Mouse (Mus musculus) heart, embryonic 16.5 days (tissue): ENCODE results near the gene Pias1. TPM values are rescaled to one million over a fixed set of nuclear protein-coding genes. Genes with fewer than 3 reads are reported as not detected.

Experiments used
- ATAC-seq: fragments of 200-750 bp; cut with Nextera tagmentation; replicated peaks from 2 replicates; pipeline ENCODE4 v1.8.0; 2017; ENCODE audit warnings: moderate number of reproducible peaks; ENCODE audit not compliant: insufficient read depth, low FRiP score; ENCODE audit errors: extremely low read depth
- H3K27ac ChIP-seq: fragments of 300-500 bp; sonication (generic); 2 replicates; pipeline ENCODE4 v1.5.1; 2014; ENCODE audit warnings: mild to moderate bottlenecking, low read length, control low read depth, moderate library complexity
- H3K27me3 ChIP-seq: fragments of 300-500 bp; sonication (generic); 2 replicates; pipeline ENCODE4 v1.6.1; 2014; ENCODE audit warnings: low read length, mixed read lengths; ENCODE audit not compliant: control insufficient read depth, insufficient read depth
- H3K36me3 ChIP-seq: fragments of 300-500 bp; sonication (generic); 2 replicates; pipeline ENCODE4 v1.6.1; 2014; ENCODE audit not compliant: control insufficient read depth, insufficient read depth
- H3K4me1 ChIP-seq: fragments of 300-500 bp; sonication (generic); 2 replicates; pipeline ENCODE4 v1.6.1; 2014; ENCODE audit warnings: low read length, mixed read lengths; ENCODE audit not compliant: control insufficient read depth, insufficient read depth
- H3K4me2 ChIP-seq: fragments of 300-500 bp; sonication (generic); 2 replicates; pipeline ENCODE4 v1.6.1; 2014; ENCODE audit warnings: low read depth, mild to moderate bottlenecking, control low read depth, low read length
- H3K4me3 ChIP-seq: fragments of 300-500 bp; sonication (generic); 2 replicates; pipeline ENCODE4 v1.5.1; 2014; ENCODE audit warnings: mild to moderate bottlenecking, control low read depth, low read length
- H3K9ac ChIP-seq: fragments of 300-500 bp; sonication (generic); 2 replicates; pipeline ENCODE4 v1.6.1; 2014; ENCODE audit warnings: low read length, control low read depth
- H3K9me3 ChIP-seq: fragments of 300-500 bp; sonication (generic); replicated peaks from 2 replicates; pipeline ENCODE4 v1.6.1; 2016; ENCODE audit warnings: low read length; ENCODE audit not compliant: control insufficient read depth
- WGBS: fragments of 180-500 bp; shearing (Covaris S2); extraction: QIAGEN DNeasy Blood & Tissue Kit; methylation state at CpG from one replicate; pipeline ENCODE4 v1.1.7; 2014; 5-methylcytosine and 5-hydroxymethylcytosine counted together
- polyA plus RNA-seq: library from polyadenylated mRNA; unstranded; fragments of >200 nt; fragmentation: Nextera tagmentation; extraction: Ambion mirVana; gene quantifications from 2 replicates; pipeline ENCODE4 v1.2.1, GENCODE M21; 2015

Gene Pias1
- polyA plus RNA-seq, 1 experiment from 2014 or later, result 42.0 TPM

DNA sequence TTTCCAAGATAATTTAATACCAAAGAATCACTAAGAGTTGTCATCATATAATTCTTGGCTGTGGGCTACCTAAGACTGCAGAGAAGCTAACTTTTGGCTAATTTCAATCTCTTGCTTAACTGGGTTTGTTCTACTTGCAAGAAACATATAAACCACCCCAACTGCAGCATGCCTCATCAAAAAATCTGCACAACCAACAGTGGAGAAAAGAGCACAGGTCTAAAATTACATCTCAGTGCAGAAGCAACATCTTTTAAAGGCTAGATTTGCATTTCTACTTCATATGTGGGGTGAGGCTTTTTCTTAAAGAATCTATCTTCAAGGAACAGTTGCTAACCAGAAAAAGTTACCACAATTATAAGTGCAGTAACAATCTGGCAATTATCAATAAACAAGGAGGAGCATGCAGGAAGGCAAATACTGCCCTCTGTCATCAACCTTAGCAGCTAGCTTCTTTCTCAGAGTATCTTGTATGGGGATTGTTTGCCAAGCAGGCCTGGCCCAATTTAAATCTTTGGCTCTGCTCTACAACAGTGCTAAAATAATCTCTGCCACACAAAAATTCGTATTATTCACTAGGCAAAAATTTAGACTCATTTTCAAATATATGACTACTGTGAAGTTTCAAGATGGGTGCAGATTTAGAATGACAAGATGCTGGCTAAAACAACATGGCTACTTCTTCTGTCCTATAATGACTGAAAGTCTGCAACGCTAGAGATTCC, 62.7 kb downstream of the Pias1 start:
- no peak for ATAC-seq
- 0 out of 2 replicates have a peak, but pooled peaks cover 4% of the 10 kb centered on the region for H3K4me1 ChIP-seq
- no peak overlapping the region for H3K4me2 ChIP-seq
- no peaks in the 10 kb centered on the region for H3K27me3 ChIP-seq
- H3K9me3 ChIP-seq, result no peaks in the 10 kb centered on the region
- H3K27ac ChIP-seq, result no peak overlapping the region
- H3K36me3 ChIP-seq, result peaks cover 2% of the 10 kb centered on the region; the same call in 1 of the 2 replicates
- no peak overlapping the region for H3K4me3 ChIP-seq
- WGBS, result 74% methylated on average over 2 of the region's 2 CpGs
- no peak overlapping the region for H3K9ac ChIP-seq

DNA sequence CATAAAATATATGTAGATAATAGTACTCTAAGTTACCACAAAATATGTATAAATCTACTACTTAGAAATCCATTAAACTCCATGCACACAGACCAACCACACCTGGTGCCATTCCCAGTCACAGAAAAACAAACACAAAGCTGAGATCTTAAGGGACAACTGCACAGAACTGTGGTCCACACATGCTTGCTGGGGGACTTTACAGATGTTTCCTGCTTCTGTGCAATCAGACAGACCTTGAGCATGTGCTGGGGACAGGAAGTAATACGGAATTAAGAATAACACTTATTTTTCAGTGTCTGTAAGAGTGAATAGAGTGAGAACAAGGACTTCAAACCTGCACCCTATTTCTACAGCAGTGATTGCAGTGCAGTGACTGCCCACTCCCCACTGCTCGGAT, 66.8 kb downstream of the Pias1 start:
- Histone ChIP-seq H3K4me1 (0 out of 2 replicates have a peak, but pooled peaks cover 4% of the 10 kb centered on the region), H3K27ac (0 out of 2 replicates have a peak overlapping the region, but pooled peaks have one; percentile 9), H3K9me3 (0 out of 2 replicates have a peak, but pooled peaks cover 4% of the 10 kb centered on the region), H3K4me2 (no peak overlapping the region), H3K27me3 (no peaks in the 10 kb centered on the region), H3K36me3 (peaks cover 15% of the 10 kb centered on the region), H3K4me3 (no peak overlapping the region), H3K9ac (no peak overlapping the region)
- 62% methylated on average over 2 of the region's 2 CpGs for WGBS
- no peak for ATAC-seq

DNA sequence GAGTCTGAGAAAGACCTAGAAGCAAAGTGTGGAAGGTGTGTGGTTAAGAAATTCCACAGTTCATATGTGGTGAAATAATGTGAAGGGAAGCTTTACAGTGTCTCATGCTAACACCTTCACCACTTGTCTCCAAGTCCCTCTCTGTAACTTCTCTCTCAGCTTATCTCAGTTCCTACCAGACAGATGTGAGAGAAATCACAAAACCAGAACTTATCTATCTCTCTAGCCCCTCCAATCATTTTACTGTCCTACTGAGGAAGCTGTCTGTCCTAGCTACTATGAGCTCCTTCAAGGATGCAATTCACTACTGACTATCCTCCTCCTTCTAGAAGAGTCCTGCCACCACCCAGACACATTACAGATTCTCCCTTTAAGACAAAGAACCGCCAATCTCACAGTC, 70.7 kb downstream of the Pias1 start:
- Histone ChIP-seq H3K4me1 (0 out of 2 replicates have a peak, but pooled peaks cover 4% of the 10 kb centered on the region), H3K4me3 (no peak overlapping the region), H3K9me3 (0 out of 2 replicates have a peak, but pooled peaks cover 6% of the 10 kb centered on the region), H3K27me3 (no peaks in the 10 kb centered on the region), H3K9ac (no peak overlapping the region), H3K27ac (no peak overlapping the region), H3K4me2 (no peak overlapping the region), H3K36me3 (peaks cover 25% of the 10 kb centered on the region)
- no peak for ATAC-seq
- 95% methylated on average over 1 of the region's 1 CpGs for WGBS

DNA sequence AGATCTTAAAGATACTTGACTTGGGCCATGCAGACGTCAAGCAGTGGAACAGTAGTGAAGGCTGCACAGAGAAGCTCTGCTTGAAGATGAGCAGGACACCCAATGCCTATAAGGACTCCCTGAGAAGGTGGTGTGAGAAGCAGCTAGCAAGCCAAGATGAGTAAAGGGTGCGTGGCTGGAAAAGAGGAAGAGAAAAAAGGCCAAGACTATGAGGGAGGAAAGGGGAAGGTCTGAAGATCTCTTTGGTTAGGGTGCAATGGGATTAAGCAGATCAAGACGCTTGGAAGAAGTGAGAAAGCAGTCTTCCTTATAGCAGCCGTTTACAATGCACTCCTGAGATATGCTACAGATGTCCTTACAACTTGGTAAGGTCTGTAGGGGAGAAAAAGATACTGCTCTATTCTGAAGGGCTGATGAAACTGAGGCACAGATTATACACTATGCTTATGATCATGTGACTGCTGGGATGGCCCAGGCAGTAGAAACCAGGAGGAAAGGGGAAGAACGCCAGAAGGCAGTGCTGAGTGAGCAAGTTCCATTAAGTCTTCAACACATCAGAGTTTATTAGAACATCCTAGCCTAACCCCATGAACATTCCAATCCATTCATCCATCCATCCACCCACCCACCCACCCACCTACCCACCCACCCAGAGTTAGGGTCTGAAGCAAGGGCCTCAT, 74.2 kb downstream of the Pias1 start:
- no peak overlapping the region for H3K4me2 ChIP-seq
- no peaks in the 10 kb centered on the region for H3K27me3 ChIP-seq
- no peak overlapping the region for H3K9ac ChIP-seq
- no peak for ATAC-seq
- H3K4me1 ChIP-seq, result no peaks in the 10 kb centered on the region
- WGBS, result 78% methylated on average over 5 of the region's 5 CpGs
- H3K36me3 ChIP-seq, result peaks cover 35% of the 10 kb centered on the region
- 0 out of 2 replicates have a peak, but pooled peaks cover 6% of the 10 kb centered on the region for H3K9me3 ChIP-seq
- H3K27ac ChIP-seq, result no peak overlapping the region
- H3K4me3 ChIP-seq, result no peak overlapping the region

DNA sequence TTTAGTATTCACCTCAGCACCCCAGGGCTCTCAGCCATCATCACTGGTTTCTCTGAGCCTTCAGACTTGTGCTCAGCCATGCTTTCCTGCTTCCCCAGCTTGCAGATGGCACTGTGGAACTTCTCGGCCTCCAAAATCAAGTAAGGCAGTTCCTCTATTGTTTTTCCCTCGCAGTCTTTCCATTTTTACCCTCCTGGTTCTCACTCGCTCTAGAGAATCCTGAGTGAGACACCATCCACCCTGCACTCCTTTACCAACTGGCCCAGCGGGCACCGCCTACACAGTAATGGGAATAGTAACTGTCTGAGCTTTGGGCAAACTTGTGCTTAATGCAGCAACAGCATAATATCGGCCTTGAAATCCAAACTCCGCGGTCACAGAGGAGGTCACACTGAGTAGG, 82.7 kb downstream of the Pias1 start:
- Histone ChIP-seq H3K4me3 (no peak overlapping the region), H3K4me2 (no peak overlapping the region), H3K9me3 (no peaks in the 10 kb centered on the region), H3K27me3 (no peaks in the 10 kb centered on the region), H3K36me3 (peaks cover 22% of the 10 kb centered on the region), H3K4me1 (no peaks in the 10 kb centered on the region), H3K9ac (no peak overlapping the region), H3K27ac (no peak overlapping the region)
- WGBS, result 96% methylated on average over 8 of the region's 8 CpGs
- no peak for ATAC-seq

DNA sequence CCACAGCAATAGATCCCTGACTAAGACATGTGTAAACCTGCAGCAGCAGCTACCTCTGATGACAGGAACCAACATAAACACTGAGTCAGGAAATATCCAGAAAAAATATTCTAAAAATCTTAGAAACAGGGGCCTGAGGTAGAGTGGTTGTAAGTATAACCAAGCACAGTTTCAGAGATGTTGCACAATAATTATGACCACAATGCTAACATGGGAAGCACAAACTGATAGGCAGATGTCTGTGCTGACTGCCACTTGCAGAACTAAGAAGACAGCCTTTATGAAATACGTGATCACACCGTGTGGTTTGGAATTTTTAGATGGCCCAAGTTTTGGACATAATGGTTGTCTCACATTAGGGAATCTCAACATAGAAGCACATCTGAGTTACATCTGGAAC, 83.9 kb downstream of the Pias1 start:
- Histone ChIP-seq H3K4me3 (no peak overlapping the region), H3K9me3 (no peaks in the 10 kb centered on the region), H3K27me3 (no peaks in the 10 kb centered on the region), H3K4me1 (no peaks in the 10 kb centered on the region), H3K9ac (no peak overlapping the region), H3K36me3 (peaks cover 20% of the 10 kb centered on the region), H3K4me2 (no peak overlapping the region), H3K27ac (no peak overlapping the region)
- 99% methylated on average over 2 of the region's 2 CpGs for WGBS
- ATAC-seq, result no peak

DNA sequence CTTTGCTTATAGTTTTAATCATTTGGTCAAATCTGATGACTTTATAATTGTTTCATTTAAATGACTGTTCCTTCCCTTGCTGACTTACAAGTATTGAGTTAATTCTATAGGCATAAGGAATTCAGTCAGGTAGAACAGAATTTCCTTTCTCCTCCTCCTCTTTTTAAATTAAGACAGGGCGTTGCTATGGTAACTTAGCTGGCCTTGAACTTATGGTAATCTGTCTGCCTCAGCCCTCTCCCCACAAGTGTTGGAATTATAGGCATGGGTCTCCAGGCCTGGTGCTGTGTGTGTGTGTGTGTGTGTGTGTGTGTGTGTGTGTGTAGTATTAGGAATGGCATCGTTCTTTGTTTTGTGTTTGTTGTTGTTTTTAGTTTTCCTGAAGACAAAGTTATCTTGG, 86.0 kb downstream of the Pias1 start:
- Histone ChIP-seq H3K4me3 (no peak overlapping the region), H3K27ac (no peak overlapping the region), H3K9ac (no peak overlapping the region), H3K27me3 (no peaks in the 10 kb centered on the region), H3K4me2 (no peak overlapping the region), H3K36me3 (peaks cover 17% of the 10 kb centered on the region), H3K9me3 (no peaks in the 10 kb centered on the region), H3K4me1 (no peaks in the 10 kb centered on the region)
- no peak for ATAC-seq
- 90% methylated on average over 2 of the region's 2 CpGs for WGBS

DNA sequence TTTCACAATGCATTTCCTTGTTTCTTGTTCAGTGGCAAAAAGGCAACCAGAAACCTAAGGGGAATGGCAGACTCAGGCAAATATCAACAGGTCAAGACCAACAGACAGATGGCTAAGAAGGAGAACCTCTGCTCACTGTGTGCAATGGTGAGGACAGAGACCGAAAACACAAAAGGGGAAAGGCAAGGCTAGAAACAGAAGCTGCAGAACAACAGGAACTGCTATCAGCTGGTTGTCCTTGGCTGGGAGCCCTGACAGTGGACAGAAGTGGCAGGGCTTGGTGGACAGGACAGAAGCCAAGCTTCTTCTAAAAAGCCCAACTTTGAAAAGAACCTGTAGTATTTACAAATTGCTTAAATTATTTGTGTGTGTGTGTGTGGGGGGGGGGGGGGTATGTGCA, 93.2 kb downstream of the Pias1 start:
- peaks cover 5% of the 10 kb centered on the region; the same call in 1 of the 2 replicates for H3K4me1 ChIP-seq
- no peak overlapping the region for H3K4me2 ChIP-seq
- peaks cover 30% of the 10 kb centered on the region for H3K36me3 ChIP-seq
- no peak overlapping the region for H3K9ac ChIP-seq
- peak overlapping the region; percentile 57 for H3K27ac ChIP-seq
- H3K9me3 ChIP-seq, result peaks cover 2% of the 10 kb centered on the region; the same call in 1 of the 2 replicates
- no peak overlapping the region for H3K4me3 ChIP-seq
- WGBS, result 43% methylated on average over 1 of the region's 1 CpGs
- ATAC-seq, result no peak
- H3K27me3 ChIP-seq, result no peaks in the 10 kb centered on the region

DNA sequence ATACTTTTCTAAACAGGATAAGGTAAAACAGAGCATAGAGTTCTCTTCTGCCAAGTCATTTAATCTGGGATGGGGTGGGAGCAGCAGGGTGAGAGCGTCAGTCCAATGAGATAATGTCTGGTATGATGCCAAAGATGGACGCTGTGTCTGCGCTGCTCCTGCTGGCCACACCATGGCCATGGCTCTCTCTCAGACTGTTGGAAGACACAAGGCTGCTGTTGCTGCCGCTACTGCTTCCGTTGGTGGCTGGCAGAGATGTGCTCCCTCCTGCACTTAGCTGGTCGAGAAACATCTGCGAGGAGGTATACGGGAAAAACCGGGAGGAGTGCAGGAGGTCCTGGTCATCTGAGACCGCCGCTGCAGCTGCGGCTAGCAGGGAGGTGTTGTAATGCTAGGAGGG, 105.9 kb downstream of the Pias1 start:
- H3K9me3 ChIP-seq, result no peaks in the 10 kb centered on the region
- H3K36me3 ChIP-seq, result peaks cover 31% of the 10 kb centered on the region
- no peak overlapping the region for H3K4me3 ChIP-seq
- H3K4me2 ChIP-seq, result no peak overlapping the region
- ATAC-seq, result peak; percentile 73
- H3K9ac ChIP-seq, result no peak overlapping the region
- 44% methylated on average over 12 of the region's 12 CpGs for WGBS
- H3K4me1 ChIP-seq, result peaks cover 14% of the 10 kb centered on the region
- peak overlapping the region; percentile 41 for H3K27ac ChIP-seq
- H3K27me3 ChIP-seq, result no peaks in the 10 kb centered on the region
